Mouse (Mus musculus): Measurements from ENCODE around the gene Pomt1. TPM values are rescaled to one million over a fixed set of nuclear protein-coding genes. Genes with fewer than 3 reads are reported as not detected.
"Not testable (repeated sequence)": the region's sequence is repeated elsewhere in the genome, so short reads cannot be mapped to it uniquely, and the experiment has no call there.

Pomt1 gene
- total RNA-seq, 1 experiment from 2014 or later, result 29.2 TPM

DNA sequence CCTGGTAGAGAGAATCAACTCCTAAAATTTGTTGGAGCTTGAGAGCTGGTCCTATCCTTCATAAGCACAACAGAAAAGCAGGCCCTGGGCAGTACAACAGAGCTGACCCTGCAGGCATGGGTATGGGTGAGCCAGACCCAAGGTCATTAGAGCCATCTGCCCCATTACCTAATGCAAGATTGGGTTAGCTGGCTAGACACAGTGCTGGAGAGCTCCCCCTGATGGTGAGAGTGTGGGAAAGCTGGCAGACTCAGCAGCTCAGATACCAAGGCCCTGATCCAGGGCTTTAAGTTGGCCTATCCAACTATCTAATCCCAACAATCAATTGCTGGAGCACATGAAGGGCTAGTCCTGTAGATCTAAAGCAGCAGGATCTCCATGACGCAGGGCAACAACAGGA, 46.3 kb downstream of the Pomt1 start:
- peak; percentile 88 for DNase-seq

DNA sequence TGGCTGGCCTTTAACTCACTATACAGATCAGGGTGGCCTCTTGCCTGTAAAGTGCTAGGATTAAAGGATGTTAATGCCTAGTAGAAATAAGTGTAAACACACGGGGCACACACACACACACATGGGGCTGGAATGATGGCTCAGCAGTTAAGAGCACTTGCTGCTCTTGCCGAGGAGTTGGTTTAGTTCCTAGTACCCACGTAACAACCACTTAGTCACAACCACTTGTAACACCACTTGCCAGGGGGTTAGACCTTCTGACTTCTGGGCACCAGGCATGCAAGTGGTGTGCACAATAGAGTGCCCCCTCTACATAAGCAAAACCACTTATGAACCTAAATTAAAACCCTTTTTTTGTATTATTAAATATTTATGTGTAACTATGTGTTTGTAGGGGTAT, 47.6 kb downstream of the Pomt1 start:
- no peak for DNase-seq

DNA sequence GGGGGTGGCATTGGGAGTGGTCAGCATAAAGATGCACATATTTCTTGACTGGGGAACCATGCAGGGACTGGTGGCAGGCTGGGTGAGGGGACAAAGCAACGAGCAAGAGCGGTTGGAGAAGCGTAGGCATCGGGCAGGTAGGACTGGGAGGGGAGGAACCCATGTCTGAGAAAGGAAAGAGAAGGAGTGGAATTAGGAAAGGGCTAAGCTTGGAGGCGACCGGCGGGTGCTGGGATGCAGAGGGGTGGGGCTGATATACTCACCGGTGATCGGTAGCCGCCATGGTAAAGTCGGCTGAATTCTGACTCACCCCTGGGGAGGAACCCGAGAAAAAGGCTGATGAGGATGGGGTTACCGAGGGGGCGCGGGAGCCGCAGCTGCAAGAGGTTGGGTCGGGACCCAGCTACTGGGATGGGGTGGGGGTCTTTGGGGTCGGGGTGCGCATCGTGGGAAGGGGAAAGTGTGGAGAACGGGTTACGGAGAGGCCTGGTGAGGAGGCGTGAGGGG, 51.0 kb downstream of the Pomt1 start, which contains the start of gene Golga2:
Gene Golga2, plus strand, starts transcription at position 51 of the 507 bp plus-strand sequence.
- DNase-seq, result no peak

DNA sequence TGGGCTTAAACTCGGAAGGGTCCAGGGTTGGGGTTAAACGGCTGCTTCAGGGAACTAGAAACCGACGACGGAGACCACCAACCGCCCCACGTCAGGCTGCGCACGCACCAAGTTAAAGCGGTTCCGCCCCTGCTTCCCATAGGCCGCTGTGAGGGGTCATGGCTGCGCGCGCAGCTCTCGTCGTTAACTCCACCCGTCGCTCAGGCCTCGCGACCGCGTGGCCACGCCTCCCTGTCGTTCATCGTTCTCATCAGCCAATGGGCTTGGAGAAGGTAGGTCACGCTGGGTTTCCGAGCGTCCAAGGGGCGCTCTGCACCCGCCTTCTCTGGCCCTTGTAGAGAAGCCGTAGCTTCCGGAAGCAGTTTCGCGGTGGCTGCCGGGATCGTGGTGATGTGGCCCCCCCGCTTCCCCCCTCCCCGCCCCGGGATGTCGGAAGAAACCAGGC, 51.6 kb downstream of the Pomt1 start, which contains the start of gene Swi5:
Gene Swi5, minus strand, starts transcription at position 153 of the 445 bp plus-strand sequence.
- peak; percentile 99 for DNase-seq

DNA sequence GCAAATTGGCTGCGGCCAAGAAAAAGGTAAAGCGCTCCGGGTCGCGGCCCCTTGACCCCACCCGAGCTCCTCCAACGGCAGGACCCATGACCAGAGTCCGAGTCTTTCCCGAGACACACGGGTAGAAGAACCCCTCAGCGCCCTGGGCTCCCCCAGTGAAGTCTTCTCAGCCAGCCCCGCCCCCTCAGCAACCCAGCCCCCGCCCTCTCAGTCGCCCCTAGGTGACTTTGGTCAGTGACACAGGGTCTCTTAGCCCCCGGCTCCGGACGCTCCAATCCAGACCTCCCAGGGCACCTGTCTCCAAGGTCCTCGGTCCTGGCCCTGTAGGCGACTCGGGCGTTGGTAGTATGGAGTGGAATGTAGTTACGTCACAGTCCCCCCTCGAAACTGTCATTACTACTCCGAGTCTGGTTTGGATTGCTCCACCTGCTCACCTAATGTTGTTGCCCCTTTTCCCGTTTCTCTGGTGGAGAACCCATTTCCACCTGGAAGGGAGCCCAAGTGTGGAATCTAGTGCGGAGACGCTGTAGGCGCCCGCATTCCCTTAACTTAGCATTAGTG, 52.1 kb downstream of the Pomt1 start:
- no peak for DNase-seq

DNA sequence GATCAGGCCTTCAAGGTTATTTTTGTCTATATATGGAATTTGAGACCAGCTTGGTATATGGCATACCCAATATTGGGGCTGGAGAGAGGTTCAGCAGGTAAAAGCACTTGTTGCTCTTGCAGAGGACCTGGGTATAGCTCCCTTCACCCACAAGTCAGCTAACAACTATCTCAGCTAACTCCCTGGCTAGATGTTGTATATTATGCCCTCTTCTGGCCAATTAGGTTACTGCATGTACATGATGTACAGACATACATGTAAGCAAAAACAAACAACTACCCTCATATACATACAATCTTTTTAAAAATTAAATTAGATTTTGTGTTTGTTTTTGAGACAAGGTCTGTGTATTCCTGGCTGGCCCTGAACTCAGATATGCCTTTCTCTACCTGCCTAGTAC, 53.2 kb downstream of the Pomt1 start:
- no peak for DNase-seq

DNA sequence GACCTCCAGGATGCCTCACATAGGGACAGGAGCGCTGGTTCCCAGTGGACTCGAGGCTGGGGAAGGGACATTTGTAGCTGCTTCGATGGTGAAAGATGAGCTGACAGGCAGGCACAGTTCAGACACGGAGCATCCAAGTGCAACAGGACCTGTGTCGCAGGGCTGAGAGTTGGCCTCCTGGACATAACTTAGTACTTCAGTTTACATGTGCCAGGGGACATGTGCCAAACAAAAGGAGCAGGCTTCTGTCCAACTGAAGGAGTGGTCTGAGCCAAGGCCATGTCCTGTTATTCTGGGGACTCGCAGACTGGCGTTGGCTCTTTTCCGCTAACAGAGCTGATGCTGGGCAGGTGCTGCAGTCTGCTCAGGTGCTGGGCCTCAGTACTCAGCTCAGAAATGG, 58.0 kb downstream of the Pomt1 start:
- peak; percentile 71 for DNase-seq

DNA sequence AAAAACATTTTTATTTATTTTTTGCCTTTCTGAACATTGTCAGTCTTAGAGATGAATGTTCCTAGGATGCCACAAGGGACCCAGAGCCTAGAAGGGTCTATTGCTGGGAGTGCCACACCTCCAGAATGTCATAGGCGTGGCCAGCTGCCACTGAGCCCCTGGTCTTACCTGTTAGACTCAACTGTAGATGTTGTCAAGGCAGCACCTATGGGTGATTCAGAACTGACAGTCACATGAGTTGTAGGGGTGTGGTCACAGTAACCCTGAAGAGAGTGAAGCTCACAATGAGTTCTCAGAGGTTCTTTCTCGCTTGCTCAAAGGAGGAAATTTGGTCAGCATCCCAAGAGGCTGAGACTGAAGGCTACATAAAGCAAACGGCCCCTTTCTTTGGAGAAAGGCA, 58.9 kb downstream of the Pomt1 start:
- DNase-seq, result no peak

DNA sequence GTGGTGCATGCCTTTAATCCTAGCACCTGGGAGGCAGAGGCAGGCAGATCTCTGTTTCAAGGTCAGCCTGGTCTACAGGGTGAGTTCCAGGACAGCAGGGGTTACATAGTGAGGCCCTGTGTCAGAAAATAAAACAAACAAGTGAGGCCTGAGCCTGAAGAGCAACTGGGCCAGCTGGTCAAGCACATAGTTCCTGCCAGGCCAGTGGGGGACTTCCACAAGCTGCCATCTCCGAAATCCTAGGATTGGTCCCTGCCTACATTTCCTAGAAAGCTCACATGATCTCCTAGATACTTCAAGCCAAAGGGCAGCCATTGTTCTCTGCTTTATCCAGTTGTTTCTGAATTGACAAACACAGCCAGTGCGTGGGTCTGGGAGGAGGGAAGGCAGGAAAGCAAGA, 59.5 kb downstream of the Pomt1 start:
- not testable (repeated sequence) for DNase-seq

DNA sequence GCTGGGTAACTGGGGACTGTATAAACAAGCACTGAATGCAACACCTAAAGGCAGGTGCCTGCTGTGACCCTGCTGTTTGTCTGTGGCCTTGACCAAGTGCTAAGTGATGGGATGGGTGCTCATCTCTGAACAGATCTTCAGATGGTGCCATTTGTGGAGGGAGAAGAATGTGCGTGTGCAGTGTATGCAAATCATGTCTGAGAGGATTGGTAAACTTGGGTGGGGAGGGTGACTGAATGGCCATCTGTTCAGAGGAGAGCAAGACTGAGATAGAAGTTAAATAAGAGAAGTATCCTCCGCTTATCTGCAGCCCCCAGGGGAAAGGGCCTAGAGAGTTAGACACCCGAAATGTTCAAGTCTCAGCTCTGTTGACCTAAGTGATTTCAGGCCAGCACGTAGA, 63.1 kb downstream of the Pomt1 start:
- no peak for DNase-seq

DNA sequence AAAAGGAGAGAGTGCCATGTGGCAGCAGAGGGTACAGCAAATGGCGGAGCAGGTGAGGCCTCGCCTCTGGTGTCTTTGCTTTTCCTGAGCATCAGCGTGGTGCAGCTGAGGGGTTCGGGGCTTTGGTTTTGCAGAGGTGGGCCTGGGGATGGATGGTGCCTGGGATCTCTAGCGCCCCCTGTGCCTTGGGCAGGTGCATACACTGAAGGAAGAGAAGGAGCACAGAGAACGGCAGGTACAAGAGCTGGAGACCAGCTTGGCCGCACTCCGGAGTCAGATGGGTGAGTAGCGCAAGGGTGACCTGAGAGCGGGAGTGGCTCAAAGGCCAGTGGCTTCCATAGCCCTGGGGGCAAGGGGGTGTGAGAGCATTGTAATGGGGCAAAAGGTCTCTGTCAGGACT, 66.6 kb downstream of the Pomt1 start:
- DNase-seq, result no peak

DNA sequence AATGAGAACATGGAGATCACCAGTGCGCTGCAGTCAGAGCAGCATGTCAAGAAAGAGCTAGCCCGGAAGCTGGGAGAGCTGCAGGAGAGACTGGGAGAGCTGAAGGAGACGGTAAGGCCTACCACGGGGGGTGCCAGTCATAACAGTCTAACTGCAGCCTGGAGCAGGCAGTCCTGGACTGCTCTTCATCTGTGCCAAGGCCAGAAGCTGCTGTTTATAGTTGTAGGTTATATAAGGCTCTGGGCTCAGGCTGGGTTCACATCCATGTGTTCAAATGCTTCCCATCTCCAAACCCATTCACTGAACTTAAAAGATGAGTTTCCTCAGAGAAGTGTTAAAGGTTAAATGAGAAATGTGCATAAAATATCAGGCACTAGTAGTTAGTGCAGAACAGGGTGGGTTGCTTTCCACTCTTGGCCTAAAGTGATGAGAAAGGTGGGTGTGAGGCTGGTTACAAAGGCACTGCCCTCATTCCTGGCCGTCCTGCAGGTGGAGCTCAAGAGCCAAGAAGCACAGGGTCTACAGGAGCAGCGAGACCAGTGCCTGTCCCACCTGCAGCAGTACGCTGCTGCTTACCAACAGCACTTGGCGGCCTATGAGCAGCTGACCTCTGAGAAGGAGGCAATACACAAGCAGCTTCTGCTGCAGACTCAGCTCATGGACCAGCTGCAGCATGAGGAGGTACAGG, 67.9 kb downstream of the Pomt1 start:
- peak; percentile 63 for DNase-seq

Other genes with a start within 250 kb of the Pomt1 start
- 3.0 and 10.0 TPM in 2 replicates for gene Fam78a, start 151.7 kb upstream of the Pomt1 start, total RNA-seq (2021)
- gene Plpp7, start 141.1 kb upstream of the Pomt1 start, total RNA-seq (2021), result 3.0 and 3.6 TPM in 2 replicates
- 86.4 and 91.3 TPM in 2 replicates for gene Prrc2b, start 85.5 kb upstream of the Pomt1 start, total RNA-seq (2021)
- 132 and 137 TPM in 2 replicates for gene Uck1, start 23.6 kb downstream of the Pomt1 start, total RNA-seq (2021)
- gene Golga2, start 50.8 kb downstream of the Pomt1 start, total RNA-seq (2021), result 69.4 and 72.8 TPM in 2 replicates
- gene Swi5, start 51.5 kb downstream of the Pomt1 start, total RNA-seq (2021), result 251 and 254 TPM in 2 replicates
- gene Ciz1, start 115.7 kb downstream of the Pomt1 start, total RNA-seq (2021), result 61.8 and 67.0 TPM in 2 replicates
- gene Dnm1, start 116.7 kb downstream of the Pomt1 start, total RNA-seq (2021), result 18.9 and 26.7 TPM in 2 replicates
- 142 and 159 TPM in 2 replicates for gene 1110008P14Rik, start 145.3 kb downstream of the Pomt1 start, total RNA-seq (2021)
- gene Lcn2, start 151.7 kb downstream of the Pomt1 start, total RNA-seq (2021), result 7.1 and 9.6 TPM in 2 replicates
- 75.8 and 80.5 TPM in 2 replicates for gene Ptges2, start 159.3 kb downstream of the Pomt1 start, total RNA-seq (2021)
- 4.3 and 4.4 TPM in 2 replicates for gene Naif1, start 213.9 kb downstream of the Pomt1 start, total RNA-seq (2021)
- gene Slc25a25, start 214.9 kb downstream of the Pomt1 start, total RNA-seq (2021), result 63.6 and 119 TPM in 2 replicates

Measured in adrenal gland, postnatal 14 days (tissue).